ENCODE assay signal across 9 mouse cellular contexts in genomic region chr15:101046039-101046526, GRCm38 (mm10). TPM values are rescaled to one million over a fixed set of nuclear protein-coding genes. Genes with fewer than 3 reads are reported as not detected.
DNase-seq lines count a peak whose midpoint lies in the region; ATAC-seq and TF ChIP-seq lines count a peak whose summit lies in the region.
"Had no signal": no experiment of that assay in that cellular context is flagged by ENCODE, and none has a peak within 500 bp of the region (broad histone marks: within the 10 kb centered on the region; RNA-seq: fewer than 3 reads in every experiment).

No protein-coding gene starts in this region.

- H3K36me3 ChIP-seq in ES-E14 (ENCODE audit: control insufficient read depth, insufficient read depth, low read length, poor library complexity, severe bottlenecking), result no peaks in the 10 kb centered on the region
- H3K36me3 ChIP-seq in hindbrain, embryonic 10.5 days, result peaks cover 22% of the 10 kb centered on the region
- H3K36me3 ChIP-seq in liver, postnatal 0 days (replicated peaks; ENCODE audit: insufficient read depth, low read length), result no peaks in the 10 kb centered on the region

- peak overlapping the region; percentile 66 for H3K4me3 ChIP-seq in gastrocnemius, adult 2 months
- H3K4me3 ChIP-seq in ES-E14 (ENCODE audit: insufficient read depth in 1 of 2, low read depth in 1 of 2, low read length in 2 of 2, poor library complexity in 1 of 2, severe bottlenecking in 1 of 2), result peak overlapping the region; percentile 63 to 68; a peak in 3 of 4 replicates
- peak overlapping the region; percentile 64 for H3K4me3 ChIP-seq in hindbrain, embryonic 10.5 days
- peak overlapping the region; percentile 34 for H3K4me3 ChIP-seq in liver, postnatal 0 days (ENCODE audit: low read depth, low read length)

- no peak overlapping the region for H3K27ac ChIP-seq in gastrocnemius, adult 2 months
- H3K27ac ChIP-seq in ES-E14 (ENCODE audit: insufficient read depth, low read depth, low read length, poor library complexity, severe bottlenecking), result no peak overlapping the region
- peak overlapping the region; percentile 86 for H3K27ac ChIP-seq in hindbrain, embryonic 10.5 days
- H3K27ac ChIP-seq in liver, postnatal 0 days (ENCODE audit: low read depth), result no peak overlapping the region

- H3K9me3 ChIP-seq in ES-E14 (ENCODE audit: control insufficient read depth, insufficient read depth, low read depth, low read length), result no peaks in the 10 kb centered on the region
- no peaks in the 10 kb centered on the region for H3K9me3 ChIP-seq in hindbrain, embryonic 10.5 days
- no peaks in the 10 kb centered on the region for H3K9me3 ChIP-seq in liver, postnatal 0 days (ENCODE audit: low read length)

- H3K27me3 ChIP-seq in hindbrain, embryonic 10.5 days (ENCODE audit: insufficient read depth, poor library complexity, severe bottlenecking), result peaks cover 92% of the 10 kb centered on the region
- peaks cover 74% of the 10 kb centered on the region for H3K27me3 ChIP-seq in liver, postnatal 0 days (ENCODE audit: insufficient read depth, low read length)

- H3K4me2 ChIP-seq in liver, postnatal 0 days (ENCODE audit: low read depth, low read length), result peak overlapping the region; percentile 64

- in situ Hi-C loops in ES-E14 (cut with MboI; ENCODE audit: low sequenced_read_pairs in 2 of 2, unreplicated experiment in 2 of 2), result no loop called here

- no peak for ATAC-seq in liver, postnatal 0 days

- peak overlapping the region; percentile 67 for H3K9ac ChIP-seq in ES-E14 (ENCODE audit: insufficient read depth, low read depth, low read length, poor library complexity, severe bottlenecking)
- no peak overlapping the region for H3K9ac ChIP-seq in liver, postnatal 0 days (replicated peaks)

- TF ChIP-seq CTCF in gastrocnemius, adult 2 months (IDR thresholded peaks at IDR 0.05), result no peak
- no peak for TF ChIP-seq CTCF in liver, postnatal 0 days (IDR thresholded peaks at IDR 0.05; ENCODE audit: low read depth)

- H3K4me1 ChIP-seq in ES-E14 (ENCODE audit: control insufficient read depth in 2 of 2, insufficient read depth in 2 of 2, low read length in 2 of 2, poor library complexity in 1 of 2), result peaks cover 0 to 8% of the 10 kb centered on the region in 2 experiments; a peak in 1 of 4 replicates
- H3K4me1 ChIP-seq in hindbrain, embryonic 10.5 days (replicated peaks), result peaks cover 58% of the 10 kb centered on the region
- H3K4me1 ChIP-seq in liver, postnatal 0 days (ENCODE audit: insufficient read depth), result peaks cover 5% of the 10 kb centered on the region

- no peak for TF ChIP-seq EP300 in liver, postnatal 0 days (IDR thresholded peaks at IDR 0.05; ENCODE audit: low read depth)

- no peak for DNase-seq in gastrocnemius, adult 2 months
- DNase-seq in gastrocnemius, adult 18-20 months (ENCODE audit: low spot score), result no peak
- no peak for DNase-seq in ES-E14 (ENCODE audit: low read depth, low spot score)
- peak; percentile 71 for DNase-seq in hindbrain, embryonic 10.5 days (ENCODE audit: low spot score)
- no peak for DNase-seq in liver, postnatal 0 days
- DNase-seq in Muller cell, postnatal 12 days (ENCODE audit: inconsistent ontology term), result no peak
- DNase-seq in gastrocnemius, postnatal 14 days, result no peak
- no peak for DNase-seq in kidney, adult 18-20 months

- intact Hi-C loops in gastrocnemius, adult 2 months (cut with DNase I), result no loop called here
- intact Hi-C loops in gastrocnemius, postnatal 14 days (cut with DNase I; ENCODE audit: low total_unique reads), result no loop called here

- WGBS in hindbrain, embryonic 10.5 days, result 1% methylated on average over 43 of the region's 43 CpGs
- WGBS in liver, postnatal 0 days (ENCODE audit: insufficient replicate concordance), result 2% methylated on average over 31 of the region's 43 CpGs

TF ChIP-seq in ES-E14, 5 proteins besides CTCF, POLR2A, EP300 and RAD21:
- no peak for TF ChIP-seq ZC3H11A (IDR thresholded peaks at IDR 0.05; ENCODE audit: borderline replicate concordance, low read depth, low read length)
- TF ChIP-seq CHD2 (IDR thresholded peaks at IDR 0.05; ENCODE audit: low read depth, low read length), result no peak
- TF ChIP-seq HCFC1 (IDR thresholded peaks at IDR 0.05; ENCODE audit: borderline replicate concordance, insufficient read depth, low read length), result no peak
- no peak for TF ChIP-seq ZNF384 (IDR thresholded peaks at IDR 0.05; ENCODE audit: low read depth, low read length)
- no peak for TF ChIP-seq MAFK (IDR thresholded peaks at IDR 0.05; ENCODE audit: insufficient read depth, low read depth, low read length)

RNA-seq across cellular contexts. Expression of gene Gm47841, which starts 1.1 kb away (rescaled TPM):
- total RNA-seq in gastrocnemius, adult 2 months (2021), result not detected
- not detected for total RNA-seq in gastrocnemius, adult 18-20 months (2021)
- total RNA-seq in ES-E14 (2012; rRNA removed), result not detected in 2 replicates
- polyA plus RNA-seq in hindbrain, embryonic 10.5 days (2016; fragmentation: Nextera tagmentation; extraction: Ambion mirVana), result not detected in 2 replicates
- polyA plus RNA-seq in liver, postnatal 0 days (2015; fragmentation: Nextera tagmentation; extraction: Ambion mirVana), result not detected in 2 replicates
- not detected for total RNA-seq in gastrocnemius, postnatal 14 days (2021)
- total RNA-seq: gastrocnemius, postnatal 10 days had no signal

RNA-seq across cellular contexts. Expression of gene Fignl2, which starts 32.3 kb away (rescaled TPM):
- total RNA-seq in gastrocnemius, adult 2 months (2021), result under 1 TPM; 0.67 to 0.77 TPM
- total RNA-seq in gastrocnemius, adult 18-20 months (2021), result under 1 TPM; 0.55 to 0.81 TPM
- 7.1 and 8.6 TPM in 2 replicates for total RNA-seq in ES-E14 (2012; rRNA removed)
- polyA plus RNA-seq in hindbrain, embryonic 10.5 days (2016; fragmentation: Nextera tagmentation; extraction: Ambion mirVana), result 1.4 TPM in 2 replicates
- polyA plus RNA-seq in liver, postnatal 0 days (2015; fragmentation: Nextera tagmentation; extraction: Ambion mirVana), result 0.18 and 0.26 TPM in 2 replicates
- total RNA-seq in gastrocnemius, postnatal 14 days (2021), result 1 to 10 TPM; 1.3 to 1.4 TPM
